Mouse (Mus musculus): ENCODE data around the gene Brsk2. TPM values are rescaled to one million over a fixed set of nuclear protein-coding genes. Genes with fewer than 3 reads are reported as not detected.

Brsk2 gene
- polyA plus RNA-seq, 2 experiments, result 0.03 to 0.05 TPM

- TF ChIP-seq EP300 (IDR thresholded peaks at IDR 0.05; ENCODE audit: low read depth), result no peak
- no peak for TF ChIP-seq CTCF (IDR thresholded peaks at IDR 0.05; ENCODE audit: low read depth)
- Histone ChIP-seq H3K4me2 (ENCODE audit: low read depth) (no peak overlapping the region), H3K27ac (no peak overlapping the region), H3K4me1 (replicated peaks; ENCODE audit: control insufficient read depth in 2 of 2, insufficient read depth in 2 of 2, low read length in 1 of 2) (no peaks in the 10 kb centered on the region), H3K9ac (replicated peaks) (no peak overlapping the region), H3K36me3 (replicated peaks; ENCODE audit: control insufficient read depth, insufficient read depth, low read depth) (no peaks in the 10 kb centered on the region), H3K4me3 (ENCODE audit: insufficient read depth in 1 of 2, low read depth in 2 of 2, low read length in 2 of 2) (no peak overlapping the region), H3K27me3 (ENCODE audit: control insufficient read depth, insufficient read depth, low read length) (no peaks in the 10 kb centered on the region), H3K9me3 (ENCODE audit: control insufficient read depth, low read length) (no peaks in the 10 kb centered on the region)
- no peak for DNase-seq (ENCODE audit: low read depth in 3 of 3, low spot score in 3 of 3)
- ATAC-seq (ENCODE audit: insufficient read depth), result no peak
- 53% methylated on average over 7 of the region's 7 CpGs for WGBS (ENCODE audit: insufficient replicate concordance)
These were observed 15.2 kb upstream of the Brsk2 start for GRCm38 (mm10) chr7:141934128-141934898.

GRCm38 (mm10) chr7:141934951-141935350 is 14.6 kb upstream of the Brsk2 start:
- no peak overlapping the region for H3K27ac ChIP-seq
- DNase-seq (ENCODE audit: low read depth in 3 of 3, low spot score in 3 of 3), result no peak
- no peaks in the 10 kb centered on the region for H3K4me1 ChIP-seq (replicated peaks; ENCODE audit: control insufficient read depth in 2 of 2, insufficient read depth in 2 of 2, low read length in 1 of 2)
- WGBS (ENCODE audit: insufficient replicate concordance), result 69% methylated on average over 6 of the region's 6 CpGs
- H3K27me3 ChIP-seq (ENCODE audit: control insufficient read depth, insufficient read depth, low read length), result no peaks in the 10 kb centered on the region
- H3K9me3 ChIP-seq (ENCODE audit: control insufficient read depth, low read length), result no peaks in the 10 kb centered on the region
- H3K36me3 ChIP-seq (replicated peaks; ENCODE audit: control insufficient read depth, insufficient read depth, low read depth), result no peaks in the 10 kb centered on the region
- no peak overlapping the region for H3K9ac ChIP-seq (replicated peaks)
- no peak for ATAC-seq (ENCODE audit: insufficient read depth)
- TF ChIP-seq CTCF (IDR thresholded peaks at IDR 0.05; ENCODE audit: low read depth), result no peak
- TF ChIP-seq EP300 (IDR thresholded peaks at IDR 0.05; ENCODE audit: low read depth), result no peak
- no peak overlapping the region for H3K4me3 ChIP-seq (ENCODE audit: insufficient read depth in 1 of 2, low read depth in 2 of 2, low read length in 2 of 2)
- H3K4me2 ChIP-seq (ENCODE audit: low read depth), result no peak overlapping the region

GRCm38 (mm10) chr7:141943444-141943843 is 6.1 kb upstream of the Brsk2 start:
- H3K9ac ChIP-seq (replicated peaks), result no peak overlapping the region
- H3K9me3 ChIP-seq (ENCODE audit: control insufficient read depth, low read length), result no peaks in the 10 kb centered on the region
- ATAC-seq (ENCODE audit: insufficient read depth) (no peak), DNase-seq (ENCODE audit: low read depth in 3 of 3, low spot score in 3 of 3) (no peak)
- no peak overlapping the region for H3K27ac ChIP-seq
- no peak overlapping the region for H3K4me2 ChIP-seq (ENCODE audit: low read depth)
- TF ChIP-seq CTCF (IDR thresholded peaks at IDR 0.05; ENCODE audit: low read depth) (no peak), EP300 (IDR thresholded peaks at IDR 0.05; ENCODE audit: low read depth) (no peak)
- H3K4me3 ChIP-seq (ENCODE audit: insufficient read depth in 1 of 2, low read depth in 2 of 2, low read length in 2 of 2), result no peak overlapping the region
- 59% methylated on average over 5 of the region's 5 CpGs for WGBS (ENCODE audit: insufficient replicate concordance)
- H3K27me3 ChIP-seq (ENCODE audit: control insufficient read depth, insufficient read depth, low read length), result peaks cover 15% of the 10 kb centered on the region
- H3K36me3 ChIP-seq (replicated peaks; ENCODE audit: control insufficient read depth, insufficient read depth, low read depth), result no peaks in the 10 kb centered on the region
- H3K4me1 ChIP-seq (replicated peaks; ENCODE audit: control insufficient read depth in 2 of 2, insufficient read depth in 2 of 2, low read length in 1 of 2), result no peaks in the 10 kb centered on the region

GRCm38 (mm10) chr7:141945927-141946326 is 3.6 kb upstream of the Brsk2 start:
- DNase-seq (ENCODE audit: low read depth in 3 of 3, low spot score in 3 of 3) (no peak), ATAC-seq (ENCODE audit: insufficient read depth) (no peak)
- H3K36me3 ChIP-seq (replicated peaks; ENCODE audit: control insufficient read depth, insufficient read depth, low read depth), result no peaks in the 10 kb centered on the region
- H3K4me3 ChIP-seq (ENCODE audit: insufficient read depth in 1 of 2, low read depth in 2 of 2, low read length in 2 of 2), result no peak overlapping the region
- no peaks in the 10 kb centered on the region for H3K9me3 ChIP-seq (ENCODE audit: control insufficient read depth, low read length)
- H3K9ac ChIP-seq (replicated peaks), result no peak overlapping the region
- H3K4me1 ChIP-seq (replicated peaks; ENCODE audit: control insufficient read depth in 2 of 2, insufficient read depth in 2 of 2, low read length in 1 of 2), result no peaks in the 10 kb centered on the region
- H3K27ac ChIP-seq, result no peak overlapping the region
- no peak overlapping the region for H3K4me2 ChIP-seq (ENCODE audit: low read depth)
- 28% methylated on average over 7 of the region's 7 CpGs for WGBS (ENCODE audit: insufficient replicate concordance)
- 0 out of 2 replicates have a peak, but pooled peaks have one; percentile 3 for TF ChIP-seq CTCF (IDR thresholded peaks at IDR 0.05; ENCODE audit: low read depth)
- no peak for TF ChIP-seq EP300 (IDR thresholded peaks at IDR 0.05; ENCODE audit: low read depth)
- H3K27me3 ChIP-seq (ENCODE audit: control insufficient read depth, insufficient read depth, low read length), result peaks cover 40% of the 10 kb centered on the region

GRCm38 (mm10) chr7:141947512-141947911 is 2.0 kb upstream of the Brsk2 start:
- no peak for ATAC-seq (ENCODE audit: insufficient read depth)
- no peak overlapping the region for H3K4me2 ChIP-seq (ENCODE audit: low read depth)
- H3K9me3 ChIP-seq (ENCODE audit: control insufficient read depth, low read length), result no peaks in the 10 kb centered on the region
- H3K27ac ChIP-seq, result no peak overlapping the region
- DNase-seq (ENCODE audit: low read depth in 3 of 3, low spot score in 3 of 3), result no peak
- H3K9ac ChIP-seq (replicated peaks), result no peak overlapping the region
- TF ChIP-seq CTCF (IDR thresholded peaks at IDR 0.05; ENCODE audit: low read depth), result no peak
- TF ChIP-seq EP300 (IDR thresholded peaks at IDR 0.05; ENCODE audit: low read depth), result no peak
- H3K27me3 ChIP-seq (ENCODE audit: control insufficient read depth, insufficient read depth, low read length), result peaks cover 56% of the 10 kb centered on the region
- no peaks in the 10 kb centered on the region for H3K4me1 ChIP-seq (replicated peaks; ENCODE audit: control insufficient read depth in 2 of 2, insufficient read depth in 2 of 2, low read length in 1 of 2)
- no peak overlapping the region for H3K4me3 ChIP-seq (ENCODE audit: insufficient read depth in 1 of 2, low read depth in 2 of 2, low read length in 2 of 2)
- H3K36me3 ChIP-seq (replicated peaks; ENCODE audit: control insufficient read depth, insufficient read depth, low read depth), result no peaks in the 10 kb centered on the region
